In the genomic region with DNA sequence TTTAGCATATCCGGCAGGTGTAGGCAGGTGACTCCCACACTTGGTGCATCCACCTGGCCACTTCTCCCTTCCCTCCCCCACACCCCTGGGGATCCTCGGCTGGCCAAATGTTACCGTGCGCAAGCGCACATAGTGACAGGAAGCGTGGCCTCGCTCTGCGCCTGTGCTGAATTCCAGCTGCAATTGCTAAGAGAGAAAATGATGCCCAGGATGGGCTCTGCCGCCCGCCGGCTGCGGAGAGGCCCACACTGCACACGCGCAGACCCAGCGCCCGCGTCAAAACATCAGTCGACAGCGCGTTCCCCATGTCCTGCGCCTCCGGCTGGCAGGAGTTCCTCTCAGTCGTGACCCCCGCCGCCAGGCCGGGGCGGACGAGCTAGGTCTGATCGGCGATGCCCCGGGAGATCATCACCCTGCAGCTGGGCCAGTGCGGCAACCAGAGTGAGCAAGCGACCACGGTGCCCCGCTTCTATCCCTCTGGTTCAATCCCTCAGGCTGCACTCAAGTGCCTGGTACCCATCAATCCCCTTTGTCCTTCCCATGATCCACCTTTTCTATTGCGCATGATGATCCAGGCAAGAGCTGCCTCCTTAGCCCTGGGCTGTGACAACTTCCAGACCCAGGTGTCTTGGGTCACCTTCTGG, we compare ENCODE assay signal across 9 mouse cellular contexts. TPM values are rescaled to one million over a fixed set of nuclear protein-coding genes. Genes with fewer than 3 reads are reported as not detected.
A peak's percentile ranks its signal among the peaks of the same experiment; 100 is the strongest.
DNase-seq lines count a peak whose midpoint lies in the region; ATAC-seq and TF ChIP-seq lines count a peak whose summit lies in the region.
"Had no signal": no experiment of that assay in that cellular context is flagged by ENCODE, and none has a peak within 500 bp of the region (broad histone marks: within the 10 kb centered on the region; RNA-seq: fewer than 3 reads in every experiment).

A gene (plus strand): TSS at position 180 of the 644 bp plus-strand sequence.

- peak within 1 kb of the TSS; percentile 49 for H3K4me3 ChIP-seq in embryonic facial prominence, embryonic 13.5 days
- H3K4me3 ChIP-seq in heart, postnatal 0 days (ENCODE audit: low read depth, low read length): peak within 1 kb of the TSS; percentile 40
- H3K4me3 ChIP-seq in layer of hippocampus, adult 2 months: peak within 1 kb of the TSS; percentile 68
- H3K4me3 ChIP-seq in liver, postnatal 0 days (ENCODE audit: low read depth, low read length): peak within 1 kb of the TSS; percentile 6; the same call in 1 of the 2 replicates
- H3K4me3 ChIP-seq: erythroblast, embryonic 14.5 days had no signal

- H3K9ac ChIP-seq in embryonic facial prominence, embryonic 13.5 days: peak within 1 kb of the TSS; percentile 75
- peak within 1 kb of the TSS; percentile 18; the same call in 1 of the 2 replicates for H3K9ac ChIP-seq in heart, postnatal 0 days (replicated peaks; ENCODE audit: low read depth, low read length)
- no peak within 1 kb of the TSS; the same call in 1 of the 2 replicates for H3K9ac ChIP-seq in liver, postnatal 0 days (replicated peaks)

- H3K4me1 ChIP-seq in embryonic facial prominence, embryonic 13.5 days: peaks cover 9% of the 10 kb centered on the region
- H3K4me1 ChIP-seq in heart, postnatal 0 days (ENCODE audit: control insufficient read depth, insufficient read depth): peaks cover 9% of the 10 kb centered on the region
- peaks cover 3% of the 10 kb centered on the region; the same call in 1 of the 2 replicates for H3K4me1 ChIP-seq in liver, postnatal 0 days (ENCODE audit: insufficient read depth)

- peak within 1 kb of the TSS; percentile 80 for H3K4me2 ChIP-seq in embryonic facial prominence, embryonic 13.5 days
- peak within 1 kb of the TSS; percentile 65 for H3K4me2 ChIP-seq in heart, postnatal 0 days (ENCODE audit: low read depth, low read length)
- peak within 1 kb of the TSS; percentile 57 for H3K4me2 ChIP-seq in liver, postnatal 0 days (ENCODE audit: low read depth, low read length)

- no peaks in the 10 kb centered on the region for H3K9me3 ChIP-seq in embryonic facial prominence, embryonic 13.5 days
- no peaks in the 10 kb centered on the region for H3K9me3 ChIP-seq in heart, postnatal 0 days (replicated peaks; ENCODE audit: control insufficient read depth, low read length)
- no peaks in the 10 kb centered on the region for H3K9me3 ChIP-seq in liver, postnatal 0 days (ENCODE audit: low read length)

- no peak for TF ChIP-seq EP300 in heart, postnatal 0 days (IDR thresholded peaks at IDR 0.05; ENCODE audit: low read depth)
- TF ChIP-seq EP300 in liver, postnatal 0 days (IDR thresholded peaks at IDR 0.05; ENCODE audit: low read depth): no peak

- no peaks in the 10 kb centered on the region for H3K36me3 ChIP-seq in embryonic facial prominence, embryonic 13.5 days
- no peaks in the 10 kb centered on the region for H3K36me3 ChIP-seq in heart, postnatal 0 days (replicated peaks; ENCODE audit: control insufficient read depth, insufficient read depth, low read length)
- no peaks in the 10 kb centered on the region for H3K36me3 ChIP-seq in liver, postnatal 0 days (replicated peaks; ENCODE audit: insufficient read depth, low read length)

- H3K27me3 ChIP-seq in embryonic facial prominence, embryonic 13.5 days: no peaks in the 10 kb centered on the region
- H3K27me3 ChIP-seq in heart, postnatal 0 days (ENCODE audit: control insufficient read depth, insufficient read depth, low read length): no peaks in the 10 kb centered on the region
- peaks cover 13% of the 10 kb centered on the region for H3K27me3 ChIP-seq in liver, postnatal 0 days (ENCODE audit: insufficient read depth, low read length)

- 2% methylated on average over 36 of the region's 36 CpGs for WGBS in embryonic facial prominence, embryonic 13.5 days
- 2% methylated on average over 36 of the region's 36 CpGs for WGBS in heart, postnatal 0 days
- WGBS in liver, postnatal 0 days (ENCODE audit: insufficient replicate concordance): 2% methylated on average over 36 of the region's 36 CpGs

- peak within 1 kb of the TSS; percentile 68 for H3K27ac ChIP-seq in embryonic facial prominence, embryonic 13.5 days
- 0 out of 2 replicates have a peak within 1 kb of the TSS, but pooled peaks have one; percentile 7 for H3K27ac ChIP-seq in heart, postnatal 0 days (ENCODE audit: low read depth)
- peak within 1 kb of the TSS; percentile 92 for H3K27ac ChIP-seq in layer of hippocampus, adult 2 months
- H3K27ac ChIP-seq in liver, postnatal 0 days (ENCODE audit: low read depth): no peak within 1 kb of the TSS

- ATAC-seq in CD4-positive, CD25-positive, alpha-beta regulatory T cell, adult 4 months: peak; percentile 71
- ATAC-seq in embryonic facial prominence, embryonic 13.5 days (ENCODE audit: insufficient number of reproducible peaks, insufficient read depth, low FRiP score, low TSS enrichment, low read depth): peak; percentile 62
- peak; percentile 58 for ATAC-seq in heart, postnatal 0 days (ENCODE audit: insufficient read depth, low read depth)
- peak; percentile 51; the same call in 1 of the 2 replicates for ATAC-seq in liver, postnatal 0 days
- ATAC-seq in monocyte, adult 5-6 weeks (replicated peaks; ENCODE audit: insufficient number of reproducible peaks, low FRiP score, low TSS enrichment, poor library complexity, severe bottlenecking): no peak

- peak; percentile 73 for DNase-seq in adrenal gland, postnatal 10 days
- DNase-seq in heart, postnatal 0 days (ENCODE audit: low spot score): no peak
- DNase-seq in layer of hippocampus, adult 2 months (ENCODE audit: low spot score in 2 of 2): peak; percentile 72 to 86
- DNase-seq in liver, postnatal 0 days: peak; percentile 47
- peak; percentile 86 for DNase-seq in retina, postnatal 1 day

- no peak for TF ChIP-seq CTCF in heart, postnatal 0 days (IDR thresholded peaks at IDR 0.05; ENCODE audit: low read depth)
- 0 out of 2 replicates have a peak, but pooled peaks have one; percentile 25 for TF ChIP-seq CTCF in layer of hippocampus, adult 2 months (conservative IDR thresholded peaks at IDR 0.05)
- no peak for TF ChIP-seq CTCF in liver, postnatal 0 days (IDR thresholded peaks at IDR 0.05; ENCODE audit: low read depth)

RNA-seq across cellular contexts. Expression of the gene that starts here (rescaled TPM):
- polyA plus RNA-seq in CD4-positive, CD25-positive, alpha-beta regulatory T cell, adult 4 months (2017; shearing (Covaris generic)): 1 to 10 TPM; 1.4 to 3.5 TPM
- 1 to 10 TPM; 6.9 to 7.2 TPM for total RNA-seq in adrenal gland, postnatal 10 days (2021)
- polyA plus RNA-seq in embryonic facial prominence, embryonic 13.5 days (2015; fragmentation: Nextera tagmentation; extraction: Ambion mirVana): 12.6 and 12.9 TPM in 2 replicates
- total RNA-seq in heart, postnatal 0 days (2014; rRNA removed; ENCODE audit: low replicate concordance): 0.08 TPM in 1 of 2 replicates, not detected in the other
- 1.8 and 2.1 TPM in 2 replicates for polyA plus RNA-seq in heart, postnatal 0 days (2015; fragmentation: Nextera tagmentation; extraction: Ambion mirVana)
- 10 to 100 TPM; 40.2 to 44.5 TPM for total RNA-seq in layer of hippocampus, adult 2 months (2021)
- polyA plus RNA-seq in liver, postnatal 0 days (2015; fragmentation: Nextera tagmentation; extraction: Ambion mirVana): 0.12 and 0.22 TPM in 2 replicates
- not detected in 3 replicates for total RNA-seq in monocyte, adult 5-6 weeks (2017)
- polyA plus RNA-seq: erythroblast, embryonic 14.5 days had no signal

Comparison
In these comparisons a context has a peak if more than half of its experiments do, and no peak if none do; other contexts are left out.
1. RNA of the gene that starts here (total RNA-seq): 40.2 to 44.5 TPM in layer of hippocampus, adult 2 months; 6.9 to 7.2 TPM in adrenal gland, postnatal 10 days, 0.08 TPM in heart, postnatal 0 days and not detected in monocyte, adult 5-6 weeks; every median in the first group is over 4 times any median in the second.
2. Peak in DNase-seq, ATAC-seq, H3K4me3 ChIP-seq and H3K4me2 ChIP-seq in liver, postnatal 0 days; RNA of the gene not detected or under 1 TPM.
3. H3K4me3 ChIP-seq: peak in every context shown above with its lines; median percentile 68 in layer of hippocampus, adult 2 months; 49 in embryonic facial prominence, embryonic 13.5 days; 40 in heart, postnatal 0 days; 6 in liver, postnatal 0 days.
4. Peak in every context shown above with its lines, with median percentiles within 50 percentile points of each other: H3K4me2 ChIP-seq.